Mouse (Mus musculus) hindbrain, embryonic 14.5 days (tissue): ENCODE measurements at regions not wholly inside any gene's neighbourhood (a gene's known extent, or its start where the extent isn't known, plus 50 kb on each side); places are given as distances from the start of the nearest gene placed in this dataset.

Experiments used
- ATAC-seq: fragments of 200-750 bp; cut with Nextera tagmentation; 2 replicates; pipeline ENCODE4 v1.8.0; 2017; ENCODE audit warnings: moderate number of reproducible peaks, mild to moderate bottlenecking, moderate TSS enrichment, moderate library complexity; ENCODE audit not compliant: low FRiP score
- DNase-seq: peaks from one replicate; pipeline ENCODE4 v3.0.0-alpha.2; 2015; ENCODE audit warnings: low spot score
- H3K27ac ChIP-seq: fragments of 300-500 bp; sonication (generic); 2 replicates; pipeline ENCODE4 v1.5.1; 2014; ENCODE audit warnings: mild to moderate bottlenecking, moderate library complexity
- H3K27me3 ChIP-seq: fragments of 300-500 bp; sonication (generic); 2 replicates; pipeline ENCODE4 v1.6.1; 2014; ENCODE audit warnings: mild to moderate bottlenecking, low read length, mixed read lengths; ENCODE audit not compliant: control insufficient read depth, insufficient read depth
- H3K36me3 ChIP-seq: fragments of 300-500 bp; sonication (generic); replicated peaks from 2 replicates; pipeline ENCODE4 v1.6.1; 2014; ENCODE audit not compliant: control insufficient read depth, insufficient read depth
- H3K4me1 ChIP-seq: fragments of 300-500 bp; sonication (generic); replicated peaks from 2 replicates; pipeline ENCODE4 v1.6.1; 2014; ENCODE audit warnings: antibody characterized with exemption, low read length, mixed read lengths; ENCODE audit not compliant: control insufficient read depth, insufficient read depth
- H3K4me2 ChIP-seq: fragments of 300-500 bp; sonication (generic); replicated peaks from 2 replicates; pipeline ENCODE4 v1.6.1; 2014; ENCODE audit warnings: mild to moderate bottlenecking, moderate library complexity
- H3K4me3 ChIP-seq: fragments of 300-500 bp; sonication (generic); replicated peaks from 2 replicates; pipeline ENCODE4 v1.5.1; 2014; ENCODE audit warnings: mild to moderate bottlenecking, low read length
- H3K9ac ChIP-seq: fragments of 300-500 bp; sonication (generic); 2 replicates; pipeline ENCODE4 v1.6.1; 2014
- H3K9me3 ChIP-seq: fragments of 300-500 bp; sonication (generic); 2 replicates; pipeline ENCODE4 v1.6.1; 2016; ENCODE audit warnings: low read length; ENCODE audit not compliant: control insufficient read depth
- WGBS: fragments of 180-500 bp; shearing (Covaris S2); extraction: QIAGEN DNeasy Blood & Tissue Kit; methylation state at CpG from one replicate; pipeline ENCODE4 v1.1.7; 2014; 5-methylcytosine and 5-hydroxymethylcytosine counted together

GRCm38 (mm10) chr1:64229654-64230053 is 107.6 kb upstream of the Klf7 start:
- Histone ChIP-seq H3K4me3 (no peak overlapping the region), H3K9me3 (no peaks in the 10 kb centered on the region), H3K27me3 (no peaks in the 10 kb centered on the region), H3K9ac (no peak overlapping the region), H3K4me2 (no peak overlapping the region), H3K27ac (no peak overlapping the region), H3K4me1 (peaks cover 20% of the 10 kb centered on the region), H3K36me3 (no peaks in the 10 kb centered on the region)
- 97% methylated on average over 1 of the region's 1 CpGs for WGBS
- ATAC-seq (no peak), DNase-seq (no peak)

- Histone ChIP-seq H3K9me3 (no peaks in the 10 kb centered on the region), H3K4me1 (peaks cover 45% of the 10 kb centered on the region), H3K9ac (no peak overlapping the region), H3K36me3 (no peaks in the 10 kb centered on the region), H3K27me3 (no peaks in the 10 kb centered on the region), H3K4me2 (peak overlapping the region; percentile 17), H3K27ac (peak overlapping the region; percentile 73), H3K4me3 (no peak overlapping the region)
- DNase-seq: peak; percentile 63
- WGBS: 15% methylated on average over 16 of the region's 16 CpGs
- peak; percentile 79 for ATAC-seq
These were observed 104.2 kb upstream of the Klf7 start for GRCm38 (mm10) chr1:64226001-64226918.

- ATAC-seq (peak; percentile 53; the same call in 1 of the 2 replicates), DNase-seq (peak; percentile 76)
- Histone ChIP-seq H3K27ac (peak overlapping the region; percentile 70), H3K4me2 (peak overlapping the region; percentile 27; the same call in 1 of the 2 replicates), H3K9ac (0 out of 2 replicates have a peak overlapping the region, but pooled peaks have one; percentile 22), H3K4me3 (no peak overlapping the region), H3K9me3 (no peaks in the 10 kb centered on the region), H3K36me3 (no peaks in the 10 kb centered on the region), H3K4me1 (peaks cover 51% of the 10 kb centered on the region), H3K27me3 (no peaks in the 10 kb centered on the region)
- 38% methylated on average over 19 of the region's 19 CpGs for WGBS
These were observed 102.0 kb upstream of the Klf7 start for GRCm38 (mm10) chr1:64223779-64224687.

- Histone ChIP-seq H3K27me3 (no peaks in the 10 kb centered on the region), H3K27ac (no peak overlapping the region), H3K36me3 (no peaks in the 10 kb centered on the region), H3K9me3 (no peaks in the 10 kb centered on the region), H3K4me3 (no peak overlapping the region), H3K4me1 (peaks cover 51% of the 10 kb centered on the region), H3K4me2 (no peak overlapping the region), H3K9ac (no peak overlapping the region)
- DNase-seq (no peak), ATAC-seq (no peak)
- 79% methylated on average over 2 of the region's 2 CpGs for WGBS
These were observed 100.4 kb upstream of the Klf7 start for GRCm38 (mm10) chr1:64222475-64222874.

GRCm38 (mm10) chr1:64220486-64220885 is 98.4 kb upstream of the Klf7 start:
- Histone ChIP-seq H3K4me1 (peaks cover 37% of the 10 kb centered on the region), H3K27ac (peak overlapping the region; percentile 1; the same call in 1 of the 2 replicates), H3K9me3 (no peaks in the 10 kb centered on the region), H3K9ac (no peak overlapping the region), H3K36me3 (no peaks in the 10 kb centered on the region), H3K4me2 (no peak overlapping the region), H3K27me3 (no peaks in the 10 kb centered on the region), H3K4me3 (no peak overlapping the region)
- WGBS: 52% methylated on average over 1 of the region's 1 CpGs
- ATAC-seq (no peak), DNase-seq (peak; percentile 65)

- ATAC-seq (no peak), DNase-seq (no peak)
- Histone ChIP-seq H3K4me3 (no peak overlapping the region), H3K4me1 (peaks cover 34% of the 10 kb centered on the region), H3K36me3 (no peaks in the 10 kb centered on the region), H3K27ac (0 out of 2 replicates have a peak overlapping the region, but pooled peaks have one; percentile 11), H3K9ac (no peak overlapping the region), H3K4me2 (no peak overlapping the region), H3K9me3 (no peaks in the 10 kb centered on the region), H3K27me3 (no peaks in the 10 kb centered on the region)
- WGBS: 60% methylated on average over 5 of the region's 5 CpGs
These were observed 98.0 kb upstream of the Klf7 start for GRCm38 (mm10) chr1:64220040-64220439.

GRCm38 (mm10) chr1:64215646-64216045 is 93.6 kb upstream of the Klf7 start:
- no peak overlapping the region for H3K4me2 ChIP-seq
- no peak for ATAC-seq

GRCm38 (mm10) chr1:64209131-64209530 is 87.0 kb upstream of the Klf7 start:
- Histone ChIP-seq H3K4me2 (no peak overlapping the region), H3K27me3 (no peaks in the 10 kb centered on the region), H3K9me3 (peaks cover 4% of the 10 kb centered on the region; the same call in 1 of the 2 replicates), H3K4me3 (no peak overlapping the region), H3K36me3 (no peaks in the 10 kb centered on the region), H3K27ac (no peak overlapping the region), H3K4me1 (no peaks in the 10 kb centered on the region), H3K9ac (no peak overlapping the region)
- WGBS: 86% methylated on average over 1 of the region's 1 CpGs
- no peak for ATAC-seq
- no peak for DNase-seq

More at GRCm38 (mm10) chr1:64215646-64216045, 93.6 kb upstream of the Klf7 start:
- H3K9me3 ChIP-seq: no peaks in the 10 kb centered on the region
- no peak overlapping the region for H3K27ac ChIP-seq
- H3K4me1 ChIP-seq: peaks cover 6% of the 10 kb centered on the region; the same call in 1 of the 2 replicates
- no peaks in the 10 kb centered on the region for H3K36me3 ChIP-seq
- H3K27me3 ChIP-seq: no peaks in the 10 kb centered on the region
- WGBS: 64% methylated on average over 4 of the region's 4 CpGs
- H3K9ac ChIP-seq: no peak overlapping the region
- no peak overlapping the region for H3K4me3 ChIP-seq
- no peak for DNase-seq
